ENCODE assay signal across 9 mouse cellular contexts in genomic region chr2:153712646-153713091, GRCm38 (mm10). TPM values are rescaled to one million over a fixed set of nuclear protein-coding genes. Genes with fewer than 3 reads are reported as not detected.
A peak's percentile ranks its signal among the peaks of the same experiment; 100 is the strongest.
DNase-seq lines count a peak whose midpoint lies in the region; ATAC-seq and TF ChIP-seq lines count a peak whose summit lies in the region.
"Had no signal": no experiment of that assay in that cellular context is flagged by ENCODE, and none has a peak within 500 bp of the region (broad histone marks: within the 10 kb centered on the region; RNA-seq: fewer than 3 reads in every experiment).

No protein-coding gene starts in this region.

- TF ChIP-seq CTCF in lung, embryonic 14.5 days (IDR thresholded peaks at IDR 0.05; ENCODE audit: low read depth) = no peak

- no peak for DNase-seq in heart, postnatal 14 days
- peak; percentile 40 to 46 for DNase-seq in layer of hippocampus, adult 8-10 months (ENCODE audit: low spot score in 2 of 2)
- peak; percentile 44 for DNase-seq in lung, embryonic 14.5 days
- peak; percentile 3 to 8 for DNase-seq in right cerebral cortex, postnatal 36 days (ENCODE audit: low spot score in 2 of 2)
- DNase-seq in thymus, postnatal 25 days = no peak
- DNase-seq in adrenal gland, adult 18-20 months (ENCODE audit: low spot score in 2 of 2) = no peak

- H3K4me3 ChIP-seq in heart, embryonic 12.5 days = no peak overlapping the region
- H3K4me3 ChIP-seq in embryonic facial prominence, embryonic 13.5 days = no peak overlapping the region
- no peak overlapping the region for H3K4me3 ChIP-seq in lung, embryonic 14.5 days (ENCODE audit: low read depth, low read length)

- H3K4me2 ChIP-seq in heart, embryonic 12.5 days = no peak overlapping the region
- H3K4me2 ChIP-seq in embryonic facial prominence, embryonic 13.5 days = no peak overlapping the region
- H3K4me2 ChIP-seq in lung, embryonic 14.5 days = no peak overlapping the region

- H3K27ac ChIP-seq in heart, embryonic 12.5 days (ENCODE audit: poor library complexity, severe bottlenecking) = peak overlapping the region; percentile 54
- H3K27ac ChIP-seq in embryonic facial prominence, embryonic 13.5 days = peak overlapping the region; percentile 40; the same call in 1 of the 2 replicates
- peak overlapping the region; percentile 76 for H3K27ac ChIP-seq in lung, embryonic 14.5 days (ENCODE audit: low read depth)

- H3K9me3 ChIP-seq in heart, embryonic 12.5 days (replicated peaks) = no peaks in the 10 kb centered on the region
- no peaks in the 10 kb centered on the region for H3K9me3 ChIP-seq in embryonic facial prominence, embryonic 13.5 days
- H3K9me3 ChIP-seq in lung, embryonic 14.5 days (ENCODE audit: low read depth, low read length) = no peaks in the 10 kb centered on the region

- H3K4me1 ChIP-seq in heart, embryonic 12.5 days (replicated peaks) = peaks cover 35% of the 10 kb centered on the region
- H3K4me1 ChIP-seq in embryonic facial prominence, embryonic 13.5 days = peaks cover 11% of the 10 kb centered on the region; the same call in 1 of the 2 replicates
- peaks cover 3% of the 10 kb centered on the region; the same call in 1 of the 2 replicates for H3K4me1 ChIP-seq in lung, embryonic 14.5 days (ENCODE audit: insufficient read depth)

- 21% methylated on average over 3 of the region's 3 CpGs for WGBS in heart, embryonic 12.5 days
- WGBS in embryonic facial prominence, embryonic 13.5 days = 30% methylated on average over 3 of the region's 3 CpGs
- 50% methylated on average over 3 of the region's 3 CpGs for WGBS in lung, embryonic 14.5 days

- no peak for ATAC-seq in heart, embryonic 12.5 days (ENCODE audit: insufficient number of reproducible peaks, low FRiP score)
- no peak for ATAC-seq in embryonic facial prominence, embryonic 13.5 days (ENCODE audit: insufficient number of reproducible peaks, insufficient read depth, low FRiP score, low TSS enrichment, low read depth)
- ATAC-seq in lung, embryonic 14.5 days (ENCODE audit: insufficient read depth) = peak; percentile 43; the same call in 1 of the 2 replicates

- intact Hi-C loops in heart, postnatal 14 days (cut with DNase I) = loop anchor here (5.0 kb wide), 1 partner anchor 85 kb away; no protein-coding TSS in a partner anchor

- H3K36me3 ChIP-seq in heart, embryonic 12.5 days = no peaks in the 10 kb centered on the region
- H3K36me3 ChIP-seq in embryonic facial prominence, embryonic 13.5 days = no peaks in the 10 kb centered on the region
- H3K36me3 ChIP-seq in lung, embryonic 14.5 days (ENCODE audit: insufficient read depth) = no peaks in the 10 kb centered on the region

- H3K9ac ChIP-seq in heart, embryonic 12.5 days = no peak overlapping the region
- no peak overlapping the region for H3K9ac ChIP-seq in embryonic facial prominence, embryonic 13.5 days
- no peak overlapping the region for H3K9ac ChIP-seq in lung, embryonic 14.5 days

- no peaks in the 10 kb centered on the region for H3K27me3 ChIP-seq in heart, embryonic 12.5 days (replicated peaks)
- H3K27me3 ChIP-seq in embryonic facial prominence, embryonic 13.5 days = no peaks in the 10 kb centered on the region
- no peaks in the 10 kb centered on the region for H3K27me3 ChIP-seq in lung, embryonic 14.5 days (ENCODE audit: insufficient read depth, low read length)

RNA-seq across cellular contexts. Expression of gene Dnmt3c, which starts 16.2 kb away (rescaled TPM):
- polyA plus RNA-seq in heart, embryonic 12.5 days (2016; fragmentation: Nextera tagmentation; extraction: Ambion mirVana) = 0.12 TPM in 1 of 2 replicates, not detected in the other
- total RNA-seq in heart, postnatal 14 days (2021) = not detected
- not detected in 2 replicates for polyA plus RNA-seq in embryonic facial prominence, embryonic 13.5 days (2015; fragmentation: Nextera tagmentation; extraction: Ambion mirVana)
- total RNA-seq in layer of hippocampus, adult 8-10 months (2022) = under 1 TPM in 2 of 4 experiments, not detected in 2; 0.18 to 0.20 TPM
- polyA plus RNA-seq in lung, embryonic 14.5 days (2014; fragmentation: Nextera tagmentation; extraction: Ambion mirVana) = 0.11 and 0.12 TPM in 2 replicates
- not detected for total RNA-seq in adrenal gland, adult 18-20 months (2021)
- total RNA-seq: neutrophil, adult 5-6 weeks had no signal

RNA-seq across cellular contexts. Expression of gene Mapre1, which starts 28.4 kb away (rescaled TPM):
- 315 and 319 TPM in 2 replicates for polyA plus RNA-seq in heart, embryonic 12.5 days (2016; fragmentation: Nextera tagmentation; extraction: Ambion mirVana)
- 10 to 100 TPM; 70.1 to 86.8 TPM for total RNA-seq in heart, postnatal 14 days (2021)
- polyA plus RNA-seq in embryonic facial prominence, embryonic 13.5 days (2015; fragmentation: Nextera tagmentation; extraction: Ambion mirVana) = 225 and 230 TPM in 2 replicates
- 10 to 100 TPM; 71.8 to 84.9 (median 76.6) TPM for total RNA-seq in layer of hippocampus, adult 8-10 months (2022)
- polyA plus RNA-seq in lung, embryonic 14.5 days (2014; fragmentation: Nextera tagmentation; extraction: Ambion mirVana) = 235 and 264 TPM in 2 replicates
- total RNA-seq in adrenal gland, adult 18-20 months (2021) = 10 to 100 TPM; 92.5 to 98.8 TPM

Comparison
In these comparisons a context has a peak if more than half of its experiments do, and no peak if none do; other contexts are left out.
1. DNase-seq: peak in layer of hippocampus, adult 8-10 months (2 of 2), lung, embryonic 14.5 days (single experiment) and right cerebral cortex, postnatal 36 days (2 of 2); none in heart, postnatal 14 days (0 of 2), thymus, postnatal 25 days (single experiment) and adrenal gland, adult 18-20 months (0 of 2).
2. Peak in every context shown above with its lines, with median percentiles within 50 percentile points of each other: H3K27ac ChIP-seq.